Mouse (Mus musculus) granulocyte monocyte progenitor cell, adult 5-6 weeks (primary cell): ENCODE data around the gene Olfr320. TPM values are rescaled to one million over a fixed set of nuclear protein-coding genes. Genes with fewer than 3 reads are reported as not detected.

ENCODE experiments used
- total RNA-seq, 2 experiments: library from RNA; stranded (forward) in 1 of 2; stranded (reverse) in 1 of 2; fragments of 200-712, 200-1000 nt in 1 of 2; fragments of >200 nt in 1 of 2; fragmentation: Nextera tagmentation in 1 of 2; gene quantifications; 2 replicates each; pipeline ENCODE4 v1.2.3; 2014 to 2017

The Olfr320 gene
- total RNA-seq, 2 experiments from 2014 or later: not detected

Other genes starting within 250 kb of the Olfr320 start
- gene Gm12253, start 248.5 kb upstream of the Olfr320 start, total RNA-seq (2014; fragmentation: Nextera tagmentation): not detected in 2 replicates
- not detected in 2 replicates for gene Gm12253, start 248.5 kb upstream of the Olfr320 start, total RNA-seq (2017)
- gene Lypd9, start 228.2 kb upstream of the Olfr320 start, total RNA-seq (2014; fragmentation: Nextera tagmentation): not detected in 2 replicates
- gene Lypd9, start 228.2 kb upstream of the Olfr320 start, total RNA-seq (2017): not detected in 2 replicates
- gene Olfr30, start 218.8 kb upstream of the Olfr320 start, total RNA-seq (2014; fragmentation: Nextera tagmentation): not detected in 2 replicates
- gene Olfr30, start 218.8 kb upstream of the Olfr320 start, total RNA-seq (2017): not detected in 2 replicates
- gene Olfr332, start 188.5 kb upstream of the Olfr320 start, total RNA-seq (2014; fragmentation: Nextera tagmentation): not detected in 2 replicates
- gene Olfr332, start 188.5 kb upstream of the Olfr320 start, total RNA-seq (2017): not detected in 2 replicates
- not detected in 2 replicates for gene Olfr331, start 178.5 kb upstream of the Olfr320 start, total RNA-seq (2014; fragmentation: Nextera tagmentation)
- not detected in 2 replicates for gene Olfr331, start 178.5 kb upstream of the Olfr320 start, total RNA-seq (2017)
- gene Olfr330, start 146.3 kb upstream of the Olfr320 start, total RNA-seq (2014; fragmentation: Nextera tagmentation): not detected in 2 replicates
- gene Olfr330, start 146.3 kb upstream of the Olfr320 start, total RNA-seq (2017): not detected in 2 replicates
- not detected in 2 replicates for gene Olfr329-ps, start 134.7 kb upstream of the Olfr320 start, total RNA-seq (2014; fragmentation: Nextera tagmentation)
- gene Olfr329-ps, start 134.7 kb upstream of the Olfr320 start, total RNA-seq (2017): not detected in 2 replicates
- not detected in 2 replicates for gene Olfr328, start 125.5 kb upstream of the Olfr320 start, total RNA-seq (2014; fragmentation: Nextera tagmentation)
- gene Olfr328, start 125.5 kb upstream of the Olfr320 start, total RNA-seq (2017): not detected in 2 replicates
- not detected in 2 replicates for gene Olfr224, start 110.5 kb upstream of the Olfr320 start, total RNA-seq (2014; fragmentation: Nextera tagmentation)
- not detected in 2 replicates for gene Olfr224, start 110.5 kb upstream of the Olfr320 start, total RNA-seq (2017)
- not detected in 2 replicates for gene Olfr325, start 103.4 kb upstream of the Olfr320 start, total RNA-seq (2014; fragmentation: Nextera tagmentation)
- gene Olfr325, start 103.4 kb upstream of the Olfr320 start, total RNA-seq (2017): not detected in 2 replicates
- gene Olfr324, start 86.0 kb upstream of the Olfr320 start, total RNA-seq (2014; fragmentation: Nextera tagmentation): not detected in 2 replicates
- gene Olfr324, start 86.0 kb upstream of the Olfr320 start, total RNA-seq (2017): not detected in 2 replicates
- gene 2210407C18Rik, start 65.0 kb upstream of the Olfr320 start, total RNA-seq (2014; fragmentation: Nextera tagmentation): not detected in 2 replicates
- not detected in 2 replicates for gene 2210407C18Rik, start 65.0 kb upstream of the Olfr320 start, total RNA-seq (2017)
- gene Olfr323, start 50.6 kb upstream of the Olfr320 start, total RNA-seq (2014; fragmentation: Nextera tagmentation): not detected in 2 replicates
- not detected in 2 replicates for gene Olfr323, start 50.6 kb upstream of the Olfr320 start, total RNA-seq (2017)
- 1.4 and 1.6 TPM in 2 replicates for gene Trim58, start 40.6 kb upstream of the Olfr320 start, total RNA-seq (2014; fragmentation: Nextera tagmentation)
- 0.31 and 0.56 TPM in 2 replicates for gene Trim58, start 40.6 kb upstream of the Olfr320 start, total RNA-seq (2017)
- gene Olfr322, start 22.3 kb upstream of the Olfr320 start, total RNA-seq (2014; fragmentation: Nextera tagmentation): not detected in 2 replicates
- not detected in 2 replicates for gene Olfr322, start 22.3 kb upstream of the Olfr320 start, total RNA-seq (2017)
- not detected in 2 replicates for gene Olfr319, start 18.1 kb downstream of the Olfr320 start, total RNA-seq (2014; fragmentation: Nextera tagmentation)
- gene Olfr319, start 18.1 kb downstream of the Olfr320 start, total RNA-seq (2017): not detected in 2 replicates
- not detected in 2 replicates for gene Olfr318, start 42.9 kb downstream of the Olfr320 start, total RNA-seq (2014; fragmentation: Nextera tagmentation)
- gene Olfr318, start 42.9 kb downstream of the Olfr320 start, total RNA-seq (2017): not detected in 2 replicates
- gene Olfr317, start 58.1 kb downstream of the Olfr320 start, total RNA-seq (2014; fragmentation: Nextera tagmentation): not detected in 2 replicates
- not detected in 2 replicates for gene Olfr317, start 58.1 kb downstream of the Olfr320 start, total RNA-seq (2017)
- gene Olfr316, start 71.6 kb downstream of the Olfr320 start, total RNA-seq (2014; fragmentation: Nextera tagmentation): not detected in 2 replicates
- gene Olfr316, start 71.6 kb downstream of the Olfr320 start, total RNA-seq (2017): not detected in 2 replicates
- not detected in 2 replicates for gene Olfr315, start 92.1 kb downstream of the Olfr320 start, total RNA-seq (2014; fragmentation: Nextera tagmentation)
- not detected in 2 replicates for gene Olfr315, start 92.1 kb downstream of the Olfr320 start, total RNA-seq (2017)
- not detected in 2 replicates for gene Olfr314, start 101.9 kb downstream of the Olfr320 start, total RNA-seq (2014; fragmentation: Nextera tagmentation)
- not detected in 2 replicates for gene Olfr314, start 101.9 kb downstream of the Olfr320 start, total RNA-seq (2017)
- not detected in 2 replicates for gene Fam183b, start 120.9 kb downstream of the Olfr320 start, total RNA-seq (2014; fragmentation: Nextera tagmentation)
- not detected in 2 replicates for gene Fam183b, start 120.9 kb downstream of the Olfr320 start, total RNA-seq (2017)
- not detected in 2 replicates for gene Olfr313, start 133.9 kb downstream of the Olfr320 start, total RNA-seq (2014; fragmentation: Nextera tagmentation)
- gene Olfr313, start 133.9 kb downstream of the Olfr320 start, total RNA-seq (2017): not detected in 2 replicates
- not detected in 2 replicates for gene Olfr312, start 148.1 kb downstream of the Olfr320 start, total RNA-seq (2014; fragmentation: Nextera tagmentation)
- gene Olfr312, start 148.1 kb downstream of the Olfr320 start, total RNA-seq (2017): not detected in 2 replicates
- not detected in 2 replicates for gene Olfr311, start 158.2 kb downstream of the Olfr320 start, total RNA-seq (2014; fragmentation: Nextera tagmentation)
- not detected in 2 replicates for gene Olfr311, start 158.2 kb downstream of the Olfr320 start, total RNA-seq (2017)
- gene Gm12258, start 166.1 kb downstream of the Olfr320 start, total RNA-seq (2014; fragmentation: Nextera tagmentation): 4.1 and 6.7 TPM in 2 replicates
- 0.67 and 2.3 TPM in 2 replicates for gene Gm12258, start 166.1 kb downstream of the Olfr320 start, total RNA-seq (2017)
- gene 2810021J22Rik, start 186.1 kb downstream of the Olfr320 start, total RNA-seq (2014; fragmentation: Nextera tagmentation): 2.8 and 3.8 TPM in 2 replicates
- 2.1 and 2.5 TPM in 2 replicates for gene 2810021J22Rik, start 186.1 kb downstream of the Olfr320 start, total RNA-seq (2017)
- 14.5 and 16.7 TPM in 2 replicates for gene Zfp39, start 223.1 kb downstream of the Olfr320 start, total RNA-seq (2014; fragmentation: Nextera tagmentation)
- 7.2 and 9.5 TPM in 2 replicates for gene Zfp39, start 223.1 kb downstream of the Olfr320 start, total RNA-seq (2017)
- gene Btnl10, start 236.8 kb downstream of the Olfr320 start, total RNA-seq (2014; fragmentation: Nextera tagmentation): not detected in 2 replicates
- 0.13 TPM in 1 of 2 replicates, not detected in the other for gene Btnl10, start 236.8 kb downstream of the Olfr320 start, total RNA-seq (2017)